Mouse (Mus musculus) heart, postnatal 0 days (tissue): ENCODE results near the gene Tigit.

Experiments used
- CTCF ChIP-seq: IDR thresholded peaks from 2 replicates; pipeline ENCODE4 v1.5.1; 2016; ENCODE audit warnings: antibody characterized with exemption, control low read depth, low read depth
- EP300 ChIP-seq: IDR thresholded peaks from 2 replicates; pipeline ENCODE4 v1.6.1; 2016; ENCODE audit warnings: antibody characterized with exemption, low read depth

GRCm38 (mm10) chr16:43697772-43698171 is 33.8 kb upstream of the Tigit start:
- TF ChIP-seq CTCF (no peak), EP300 (no peak)
